ENCODE assay signal across 17 mouse cellular contexts in genomic region chr11:35507781-35508390, GRCm38 (mm10).
DNase-seq lines count a peak whose midpoint lies in the region; ATAC-seq lines count a peak whose summit lies in the region.
"Had no signal": no experiment of that assay in that cellular context is flagged by ENCODE, and none has a peak within 500 bp of the region (broad histone marks: within the 10 kb centered on the region; RNA-seq: fewer than 3 reads in every experiment).

No protein-coding gene starts in this region.

- no peaks in the 10 kb centered on the region for H3K27me3 ChIP-seq in heart, embryonic 12.5 days (replicated peaks)
- peaks cover 36% of the 10 kb centered on the region for H3K27me3 ChIP-seq in midbrain, embryonic 12.5 days
- H3K27me3 ChIP-seq in midbrain, embryonic 16.5 days (ENCODE audit: control insufficient read depth, insufficient read depth, low read depth, low read length), result peaks cover 9% of the 10 kb centered on the region
- 0 out of 2 replicates have a peak, but pooled peaks cover 11% of the 10 kb centered on the region for H3K27me3 ChIP-seq in embryonic facial prominence, embryonic 10.5 days (replicated peaks; ENCODE audit: low read depth, poor library complexity, severe bottlenecking)
- H3K27me3 ChIP-seq in midbrain, embryonic 13.5 days, result peaks cover 30% of the 10 kb centered on the region

- intact Hi-C loops in heart, postnatal 14 days (cut with DNase I), result no loop called here

- ATAC-seq in heart, embryonic 12.5 days (ENCODE audit: insufficient number of reproducible peaks, low FRiP score), result peak; percentile 29; the same call in 1 of the 2 replicates
- ATAC-seq in midbrain, embryonic 12.5 days (ENCODE audit: low FRiP score, low read depth), result peak; percentile 45
- ATAC-seq in midbrain, embryonic 16.5 days, result no peak
- ATAC-seq in midbrain, embryonic 13.5 days, result peak; percentile 51

- no peak overlapping the region for H3K27ac ChIP-seq in heart, embryonic 12.5 days (ENCODE audit: poor library complexity, severe bottlenecking)
- peak overlapping the region; percentile 20; the same call in 1 of the 2 replicates for H3K27ac ChIP-seq in midbrain, embryonic 12.5 days (replicated peaks)
- H3K27ac ChIP-seq in midbrain, embryonic 16.5 days (ENCODE audit: low read length), result no peak overlapping the region
- peak overlapping the region; percentile 76 for H3K27ac ChIP-seq in embryonic facial prominence, embryonic 10.5 days (replicated peaks)
- no peak overlapping the region for H3K27ac ChIP-seq in midbrain, embryonic 13.5 days
- H3K27ac ChIP-seq: liver, embryonic 14.5 days had no signal

- H3K36me3 ChIP-seq in heart, embryonic 12.5 days, result no peaks in the 10 kb centered on the region
- no peaks in the 10 kb centered on the region for H3K36me3 ChIP-seq in midbrain, embryonic 12.5 days
- H3K36me3 ChIP-seq in midbrain, embryonic 16.5 days (ENCODE audit: control insufficient read depth, insufficient read depth, low read length), result no peaks in the 10 kb centered on the region
- H3K36me3 ChIP-seq in embryonic facial prominence, embryonic 10.5 days (replicated peaks), result no peaks in the 10 kb centered on the region
- no peaks in the 10 kb centered on the region for H3K36me3 ChIP-seq in midbrain, embryonic 13.5 days

- no peaks in the 10 kb centered on the region for H3K9me3 ChIP-seq in heart, embryonic 12.5 days (replicated peaks)
- no peaks in the 10 kb centered on the region for H3K9me3 ChIP-seq in midbrain, embryonic 12.5 days
- no peaks in the 10 kb centered on the region for H3K9me3 ChIP-seq in midbrain, embryonic 16.5 days (replicated peaks; ENCODE audit: control insufficient read depth, low read length, poor library complexity, severe bottlenecking)
- no peaks in the 10 kb centered on the region for H3K9me3 ChIP-seq in embryonic facial prominence, embryonic 10.5 days
- no peaks in the 10 kb centered on the region for H3K9me3 ChIP-seq in midbrain, embryonic 13.5 days

- H3K4me3 ChIP-seq in heart, embryonic 12.5 days, result no peak overlapping the region
- no peak overlapping the region for H3K4me3 ChIP-seq in midbrain, embryonic 12.5 days
- H3K4me3 ChIP-seq in midbrain, embryonic 16.5 days (ENCODE audit: low read depth, low read length), result no peak overlapping the region
- 0 out of 2 replicates have a peak overlapping the region, but pooled peaks have one; percentile 23 for H3K4me3 ChIP-seq in embryonic facial prominence, embryonic 10.5 days
- H3K4me3 ChIP-seq in midbrain, embryonic 13.5 days (replicated peaks), result no peak overlapping the region

- H3K9ac ChIP-seq in heart, embryonic 12.5 days, result no peak overlapping the region
- no peak overlapping the region for H3K9ac ChIP-seq in midbrain, embryonic 12.5 days (replicated peaks)
- H3K9ac ChIP-seq in midbrain, embryonic 16.5 days (ENCODE audit: low read depth, low read length), result no peak overlapping the region
- no peak overlapping the region for H3K9ac ChIP-seq in midbrain, embryonic 13.5 days (replicated peaks)
- H3K9ac ChIP-seq: liver, embryonic 14.5 days had no signal

- no peak overlapping the region for H3K4me2 ChIP-seq in heart, embryonic 12.5 days
- no peak overlapping the region for H3K4me2 ChIP-seq in midbrain, embryonic 12.5 days (replicated peaks)
- H3K4me2 ChIP-seq in midbrain, embryonic 16.5 days (ENCODE audit: low read length), result no peak overlapping the region
- no peak overlapping the region for H3K4me2 ChIP-seq in midbrain, embryonic 13.5 days (replicated peaks)

- no peak for DNase-seq in heart, postnatal 14 days
- DNase-seq in embryonic facial prominence, embryonic 10.5 days (ENCODE audit: low spot score), result peak; percentile 43
- no peak for DNase-seq in natural killer cell, adult 2 months (ENCODE audit: low spot score in 2 of 2)
- no peak for DNase-seq in layer of hippocampus, adult 18-20 months (ENCODE audit: low spot score in 2 of 2)
- DNase-seq: B cell, adult 2 months; gastrocnemius, postnatal 14 days; heart, postnatal 4 days; kidney, adult 18-20 months; kidney, postnatal 14 days; layer of hippocampus, adult 9-11 months; lung, postnatal 10 days; right cerebral cortex, adult 18-20 months had no signal

- WGBS in heart, embryonic 12.5 days, result 22% methylated on average over 9 of the region's 9 CpGs
- WGBS in midbrain, embryonic 12.5 days, result 8% methylated on average over 9 of the region's 9 CpGs
- 26% methylated on average over 9 of the region's 9 CpGs for WGBS in midbrain, embryonic 16.5 days
- 32% methylated on average over 9 of the region's 9 CpGs for WGBS in embryonic facial prominence, embryonic 10.5 days
- WGBS in midbrain, embryonic 13.5 days, result 19% methylated on average over 9 of the region's 9 CpGs

- peaks cover 21% of the 10 kb centered on the region for H3K4me1 ChIP-seq in heart, embryonic 12.5 days (replicated peaks)
- H3K4me1 ChIP-seq in midbrain, embryonic 12.5 days, result peaks cover 66% of the 10 kb centered on the region
- H3K4me1 ChIP-seq in midbrain, embryonic 16.5 days (ENCODE audit: control insufficient read depth, insufficient read depth, low read length), result no peaks in the 10 kb centered on the region; the same call in 1 of the 2 replicates
- H3K4me1 ChIP-seq in embryonic facial prominence, embryonic 10.5 days, result peaks cover 95% of the 10 kb centered on the region
- H3K4me1 ChIP-seq in midbrain, embryonic 13.5 days (replicated peaks), result peaks cover 53% of the 10 kb centered on the region

Comparison
In these comparisons a context has a peak if more than half of its experiments do, and no peak if none do; other contexts are left out.
1. H3K27ac ChIP-seq: peak in midbrain, embryonic 12.5 days (single experiment) and embryonic facial prominence, embryonic 10.5 days (single experiment); none in heart, embryonic 12.5 days (single experiment), midbrain, embryonic 16.5 days (single experiment) and midbrain, embryonic 13.5 days (single experiment).